Mouse (Mus musculus): ENCODE measurements around the gene Fhad1. TPM values are rescaled to one million over a fixed set of nuclear protein-coding genes. Genes with fewer than 3 reads are reported as not detected.
A peak's percentile ranks its signal among the peaks of the same experiment; 100 is the strongest.

The Fhad1 gene
- polyA plus RNA-seq, 1 experiment from 2014 or later = 4.9 TPM

GRCm38 (mm10) chr4:141959615-141960014 is 55.3 kb downstream of the Fhad1 start:
- Histone ChIP-seq H3K27ac (replicated peaks) (no peak overlapping the region), H3K36me3 (ENCODE audit: control insufficient read depth, insufficient read depth, low read length) (no peaks in the 10 kb centered on the region), H3K4me3 (ENCODE audit: low read depth, low read length) (no peak overlapping the region), H3K27me3 (ENCODE audit: control insufficient read depth, insufficient read depth, low read length) (no peaks in the 10 kb centered on the region), H3K9me3 (ENCODE audit: control insufficient read depth, low read length) (0 out of 2 replicates have a peak, but pooled peaks cover 3% of the 10 kb centered on the region), H3K4me1 (replicated peaks; ENCODE audit: control insufficient read depth, insufficient read depth) (peaks cover 3% of the 10 kb centered on the region), H3K4me2 (replicated peaks; ENCODE audit: low read depth) (no peak overlapping the region), H3K9ac (ENCODE audit: low read length) (no peak overlapping the region)
- ATAC-seq (ENCODE audit: low FRiP score, low TSS enrichment) (no peak), DNase-seq (ENCODE audit: low spot score) (no peak)
- TF ChIP-seq CTCF (IDR thresholded peaks at IDR 0.05; ENCODE audit: low read depth) (no peak), EP300 (optimal IDR thresholded peaks at IDR 0.05) (no peak)
- 56% methylated on average over 4 of the region's 4 CpGs for WGBS

- ATAC-seq (ENCODE audit: low FRiP score, low TSS enrichment) (peak; percentile 64), DNase-seq (ENCODE audit: low spot score) (peak; percentile 24)
- H3K4me3 ChIP-seq (ENCODE audit: low read depth, low read length) = 0 out of 2 replicates have a peak overlapping the region, but pooled peaks have one; percentile 4
- no peak overlapping the region; the same call in 1 of the 2 replicates for H3K27ac ChIP-seq (replicated peaks)
- 0 out of 2 replicates have a peak overlapping the region, but pooled peaks have one; percentile 8 for H3K9ac ChIP-seq (ENCODE audit: low read length)
- WGBS = 48% methylated on average over 7 of the region's 7 CpGs
- H3K27me3 ChIP-seq (ENCODE audit: control insufficient read depth, insufficient read depth, low read length) = no peaks in the 10 kb centered on the region
- 0 out of 2 replicates have a peak, but pooled peaks cover 3% of the 10 kb centered on the region for H3K9me3 ChIP-seq (ENCODE audit: control insufficient read depth, low read length)
- TF ChIP-seq CTCF (IDR thresholded peaks at IDR 0.05; ENCODE audit: low read depth) (no peak), EP300 (optimal IDR thresholded peaks at IDR 0.05) (no peak)
- peaks cover 3% of the 10 kb centered on the region for H3K4me1 ChIP-seq (replicated peaks; ENCODE audit: control insufficient read depth, insufficient read depth)
- peak overlapping the region; percentile 37 for H3K4me2 ChIP-seq (replicated peaks; ENCODE audit: low read depth)
- no peaks in the 10 kb centered on the region for H3K36me3 ChIP-seq (ENCODE audit: control insufficient read depth, insufficient read depth, low read length)
Observed at GRCm38 (mm10) chr4:141958614-141959375, 56.1 kb downstream of the Fhad1 start.

GRCm38 (mm10) chr4:141958188-141958587 is 56.7 kb downstream of the Fhad1 start:
- WGBS = 5% methylated on average over 9 of the region's 9 CpGs

GRCm38 (mm10) chr4:141957740-141958139 is 57.1 kb downstream of the Fhad1 start:
- no peaks in the 10 kb centered on the region for H3K27me3 ChIP-seq (ENCODE audit: control insufficient read depth, insufficient read depth, low read length)

More at GRCm38 (mm10) chr4:141958188-141958587, 56.7 kb downstream of the Fhad1 start:
- ATAC-seq (ENCODE audit: low FRiP score, low TSS enrichment) = peak; percentile 43
- TF ChIP-seq CTCF (IDR thresholded peaks at IDR 0.05; ENCODE audit: low read depth) (peak; percentile 93), EP300 (optimal IDR thresholded peaks at IDR 0.05) (no peak)
- Histone ChIP-seq H3K4me2 (replicated peaks; ENCODE audit: low read depth) (peak overlapping the region; percentile 37), H3K36me3 (ENCODE audit: control insufficient read depth, insufficient read depth, low read length) (no peaks in the 10 kb centered on the region), H3K4me1 (replicated peaks; ENCODE audit: control insufficient read depth, insufficient read depth) (peaks cover 3% of the 10 kb centered on the region), H3K4me3 (ENCODE audit: low read depth, low read length) (0 out of 2 replicates have a peak overlapping the region, but pooled peaks have one; percentile 4), H3K27ac (replicated peaks) (no peak overlapping the region; the same call in 1 of the 2 replicates), H3K9me3 (ENCODE audit: control insufficient read depth, low read length) (0 out of 2 replicates have a peak, but pooled peaks cover 3% of the 10 kb centered on the region), H3K9ac (ENCODE audit: low read length) (no peak overlapping the region), H3K27me3 (ENCODE audit: control insufficient read depth, insufficient read depth, low read length) (no peaks in the 10 kb centered on the region)
- peak; percentile 81 for DNase-seq (ENCODE audit: low spot score)

GRCm38 (mm10) chr4:141956931-141957330 is 58.0 kb downstream of the Fhad1 start:
- H3K9ac ChIP-seq (ENCODE audit: low read length) = no peak overlapping the region
- no peak for TF ChIP-seq EP300 (optimal IDR thresholded peaks at IDR 0.05)
- no peak for TF ChIP-seq CTCF (IDR thresholded peaks at IDR 0.05; ENCODE audit: low read depth)

More at GRCm38 (mm10) chr4:141957740-141958139, 57.1 kb downstream of the Fhad1 start:
- Histone ChIP-seq H3K36me3 (ENCODE audit: control insufficient read depth, insufficient read depth, low read length) (no peaks in the 10 kb centered on the region), H3K9me3 (ENCODE audit: control insufficient read depth, low read length) (0 out of 2 replicates have a peak, but pooled peaks cover 3% of the 10 kb centered on the region), H3K9ac (ENCODE audit: low read length) (no peak overlapping the region), H3K4me2 (replicated peaks; ENCODE audit: low read depth) (peak overlapping the region; percentile 23), H3K4me1 (replicated peaks; ENCODE audit: control insufficient read depth, insufficient read depth) (peaks cover 3% of the 10 kb centered on the region), H3K4me3 (ENCODE audit: low read depth, low read length) (no peak overlapping the region), H3K27ac (replicated peaks) (no peak overlapping the region; the same call in 1 of the 2 replicates)
- 27% methylated on average over 11 of the region's 11 CpGs for WGBS
- TF ChIP-seq CTCF (IDR thresholded peaks at IDR 0.05; ENCODE audit: low read depth) = no peak
- no peak for TF ChIP-seq EP300 (optimal IDR thresholded peaks at IDR 0.05)
- DNase-seq (ENCODE audit: low spot score) (no peak), ATAC-seq (ENCODE audit: low FRiP score, low TSS enrichment) (peak; percentile 52; the same call in 1 of the 2 replicates)

More at GRCm38 (mm10) chr4:141956931-141957330, 58.0 kb downstream of the Fhad1 start:
- Histone ChIP-seq H3K9me3 (ENCODE audit: control insufficient read depth, low read length) (0 out of 2 replicates have a peak, but pooled peaks cover 3% of the 10 kb centered on the region), H3K4me3 (ENCODE audit: low read depth, low read length) (no peak overlapping the region), H3K4me1 (replicated peaks; ENCODE audit: control insufficient read depth, insufficient read depth) (peaks cover 3% of the 10 kb centered on the region), H3K4me2 (replicated peaks; ENCODE audit: low read depth) (no peak overlapping the region), H3K27me3 (ENCODE audit: control insufficient read depth, insufficient read depth, low read length) (no peaks in the 10 kb centered on the region), H3K36me3 (ENCODE audit: control insufficient read depth, insufficient read depth, low read length) (no peaks in the 10 kb centered on the region), H3K27ac (replicated peaks) (no peak overlapping the region)
- DNase-seq (ENCODE audit: low spot score) = no peak
- no peak for ATAC-seq (ENCODE audit: low FRiP score, low TSS enrichment)
- WGBS = 94% methylated on average over 5 of the region's 5 CpGs

All from stomach, postnatal 0 days (tissue).